Mouse (Mus musculus): ENCODE results near the gene Rreb1.

Rreb1 gene

DNA sequence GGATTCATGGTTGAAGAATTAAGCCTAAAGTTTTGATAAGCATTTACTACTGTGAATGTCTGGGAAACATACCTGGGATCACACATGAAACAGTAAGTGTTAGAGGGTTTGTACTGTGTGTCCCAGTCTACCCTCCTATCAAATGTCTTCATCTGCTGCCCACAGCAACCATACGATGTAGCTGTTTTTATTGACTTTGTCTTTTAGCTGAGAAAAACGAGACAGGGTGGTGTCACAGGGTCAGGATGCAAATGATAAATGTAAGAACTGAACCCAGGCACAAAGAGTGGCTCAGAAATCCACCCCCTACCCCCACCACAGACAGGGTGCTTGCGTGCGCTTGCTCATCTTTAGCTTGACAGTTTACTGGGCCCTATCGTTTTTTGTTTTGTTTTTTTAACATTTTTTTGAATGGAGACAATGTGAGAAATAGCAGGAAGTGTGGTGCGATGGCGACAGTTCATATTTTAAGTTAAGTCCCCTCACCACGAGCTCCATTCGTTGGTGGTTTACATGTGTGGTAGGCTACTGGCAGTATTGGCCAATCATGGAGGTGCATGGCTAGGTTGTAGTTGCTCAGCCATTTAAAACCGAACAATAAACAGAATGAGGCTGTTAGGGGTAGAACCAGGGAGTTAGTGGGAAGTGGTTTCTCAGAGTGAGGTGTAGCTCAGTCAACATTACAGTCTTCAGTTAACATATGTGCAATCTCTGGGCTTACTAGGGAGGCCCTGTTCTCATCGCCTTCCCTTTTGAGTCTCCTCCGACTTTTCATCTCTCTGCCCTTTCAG, 92.1 kb downstream of the Rreb1 start:
- no peak for ATAC-seq (ENCODE audit: insufficient number of reproducible peaks, low FRiP score, low TSS enrichment)

DNA sequence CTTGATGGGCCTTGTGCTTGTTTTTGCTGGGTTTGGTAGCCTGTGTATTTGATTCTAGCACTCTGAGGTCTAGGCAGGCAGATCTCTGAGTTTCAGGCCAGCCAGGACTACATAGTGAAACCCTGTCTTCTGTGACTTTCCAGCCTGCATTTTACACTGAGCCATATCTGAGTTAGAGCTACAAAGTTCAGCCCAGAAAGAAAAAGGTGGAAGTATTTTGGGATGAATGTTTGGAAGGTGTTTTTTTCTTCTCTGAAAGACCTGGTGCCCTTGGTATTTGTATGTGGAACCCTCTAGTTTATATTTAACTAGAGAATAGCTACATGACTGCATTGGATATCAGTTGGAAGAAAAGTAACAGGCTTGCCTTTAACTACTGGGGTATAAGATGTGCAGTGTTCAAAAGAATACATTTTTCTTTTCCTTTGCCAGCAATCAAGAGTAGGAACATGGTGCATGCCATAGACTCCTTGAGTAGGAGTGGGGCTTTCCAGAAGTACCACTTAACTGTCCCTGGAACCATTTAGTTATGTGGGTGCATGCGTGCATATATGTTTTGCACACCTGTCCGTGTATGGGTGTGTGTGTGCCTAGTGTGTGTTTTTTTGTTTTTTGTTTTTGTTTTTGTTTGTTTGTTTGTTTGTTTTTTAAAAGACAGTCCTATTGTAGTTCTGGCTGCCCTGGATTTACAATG, 94.1 kb downstream of the Rreb1 start:
- ATAC-seq (ENCODE audit: insufficient number of reproducible peaks, low FRiP score, low TSS enrichment) = no peak

DNA sequence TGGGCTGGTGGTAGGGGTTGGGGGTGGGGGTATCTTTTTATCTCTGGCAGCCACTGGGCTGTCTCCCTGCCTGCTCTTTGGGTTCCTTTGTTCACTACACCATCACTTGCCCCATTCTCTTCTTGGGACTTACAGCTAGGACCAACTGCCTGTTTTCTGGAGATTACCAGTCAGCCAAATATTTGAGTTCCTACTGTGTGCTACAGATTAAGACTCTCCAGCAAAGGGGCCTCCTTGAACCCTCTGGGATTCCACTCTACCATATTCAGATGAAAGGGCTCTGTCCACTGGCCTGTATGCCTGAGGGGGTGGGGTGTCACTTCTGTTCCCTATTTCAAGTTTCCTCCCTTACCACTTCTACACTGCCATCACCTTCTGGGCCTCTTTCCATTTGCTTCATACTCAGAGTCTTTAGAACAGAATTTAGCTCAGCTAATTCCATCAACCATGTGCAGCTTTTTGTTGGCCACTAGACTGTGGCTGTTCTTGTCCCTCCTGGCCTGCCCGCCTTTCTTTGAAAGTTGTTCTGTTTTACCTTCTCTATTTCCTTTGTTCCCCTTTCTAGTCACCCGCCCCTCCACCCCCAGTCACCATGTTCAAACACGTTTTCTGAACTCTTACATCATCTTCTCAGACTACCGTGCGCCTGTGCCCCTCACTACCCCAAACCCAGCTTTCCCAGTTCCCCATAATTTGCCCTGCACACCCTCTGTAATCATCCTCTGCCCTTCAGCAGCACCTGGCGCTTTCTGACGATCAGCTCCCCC, 95.1 kb downstream of the Rreb1 start:
- no peak for ATAC-seq (ENCODE audit: insufficient number of reproducible peaks, low FRiP score, low TSS enrichment)

DNA sequence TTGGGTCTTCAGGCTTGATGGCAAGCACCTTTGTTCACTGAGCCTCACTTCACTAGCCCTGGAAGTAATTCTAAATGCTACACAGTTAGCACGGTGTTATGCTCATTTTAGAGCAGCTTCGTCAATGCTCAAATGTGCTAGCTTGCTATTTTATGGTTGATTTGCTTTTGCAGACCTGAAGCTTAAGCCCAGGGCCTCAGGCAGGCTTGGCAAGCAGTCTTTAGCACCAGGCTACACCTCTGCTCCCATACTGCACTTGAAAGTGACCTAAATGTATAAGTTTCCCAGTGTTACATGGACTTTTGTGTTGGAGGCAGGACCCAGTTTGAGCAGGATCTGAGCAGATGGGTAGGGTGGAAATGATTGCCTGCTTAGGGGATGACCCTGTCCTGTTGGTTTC, 97.7 kb downstream of the Rreb1 start:
- no peak for ATAC-seq (ENCODE audit: insufficient number of reproducible peaks, low FRiP score, low TSS enrichment)

DNA sequence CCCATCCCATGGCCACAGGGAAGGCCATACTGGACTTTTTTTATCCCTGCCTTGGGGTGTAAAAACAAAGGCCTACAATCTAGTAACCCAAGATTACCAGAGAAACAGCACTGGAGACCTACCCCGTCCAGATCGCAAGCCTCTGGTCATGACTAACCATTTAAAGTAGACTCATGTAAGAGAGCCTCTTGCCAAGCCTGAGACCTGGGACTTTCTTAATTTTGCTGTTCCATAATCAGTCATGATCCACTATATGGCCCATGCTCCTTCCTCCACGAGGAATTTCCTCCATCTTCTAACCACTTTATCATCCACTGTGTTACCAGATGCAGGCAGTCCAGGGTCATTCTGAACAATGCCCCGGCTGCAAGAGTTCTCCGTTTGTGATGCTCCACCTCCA, 98.2 kb downstream of the Rreb1 start:
- no peak for ATAC-seq (ENCODE audit: insufficient number of reproducible peaks, low FRiP score, low TSS enrichment)

DNA sequence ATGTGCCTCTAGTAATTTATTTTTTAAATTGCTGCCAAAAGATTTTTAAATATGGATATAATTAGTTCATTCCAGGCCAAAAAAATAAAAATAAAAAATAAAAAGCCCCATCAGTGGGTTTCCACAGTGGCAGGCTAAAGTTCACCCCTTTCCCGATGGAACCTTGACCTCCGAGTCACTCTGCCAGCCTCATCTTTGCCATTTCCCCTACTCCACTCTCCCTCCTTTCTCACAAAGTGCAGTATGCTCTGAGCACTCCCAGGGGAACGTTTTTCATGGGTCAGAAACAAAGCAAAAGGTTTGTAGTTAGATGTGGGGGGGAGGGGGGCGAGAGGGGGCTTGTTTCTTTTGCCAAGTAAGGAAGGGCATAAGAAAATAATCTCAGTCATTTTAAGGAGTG, 98.6 kb downstream of the Rreb1 start:
- no peak for ATAC-seq (ENCODE audit: insufficient number of reproducible peaks, low FRiP score, low TSS enrichment)

DNA sequence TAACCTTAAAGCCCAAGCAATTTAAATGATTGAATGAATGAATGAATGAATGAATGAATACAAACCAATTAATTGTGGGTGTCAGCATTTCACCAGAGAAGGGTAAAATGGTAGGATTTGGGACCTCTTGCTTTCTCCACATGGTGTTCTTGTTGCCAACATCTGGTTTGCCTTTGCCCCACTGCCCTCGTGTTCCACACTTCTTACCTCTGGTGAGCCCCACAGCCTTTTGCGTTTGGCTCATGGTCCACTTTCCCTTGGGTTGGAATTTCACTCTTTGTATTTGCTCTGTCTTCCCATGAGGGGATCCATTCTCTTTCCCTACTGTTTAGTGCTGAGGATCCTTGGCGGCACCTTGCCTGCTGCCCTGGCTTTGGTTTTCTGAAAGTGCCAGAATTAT, 99.0 kb downstream of the Rreb1 start:
- ATAC-seq (ENCODE audit: insufficient number of reproducible peaks, low FRiP score, low TSS enrichment) = no peak

DNA sequence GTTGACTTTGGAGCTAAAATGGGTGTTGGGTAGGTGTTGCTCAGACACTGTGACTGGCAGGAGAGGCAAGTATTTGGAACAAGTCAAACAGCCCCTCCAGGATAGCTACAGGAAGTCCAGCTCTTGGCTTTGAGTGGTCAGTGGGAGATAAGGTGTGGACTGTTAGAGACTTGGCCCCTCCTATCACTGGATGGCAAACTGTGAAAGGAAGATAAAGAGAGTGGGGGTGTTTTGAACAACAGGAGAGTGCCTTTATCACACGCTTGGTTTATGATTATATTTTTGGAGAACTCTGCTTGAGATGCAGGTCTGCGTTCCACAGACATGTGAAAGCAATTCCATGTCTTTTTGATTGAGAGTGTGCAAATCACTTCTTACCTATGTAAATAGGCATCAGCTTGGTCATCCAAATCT, 100.7 kb downstream of the Rreb1 start:
- no peak for ATAC-seq (ENCODE audit: insufficient number of reproducible peaks, low FRiP score, low TSS enrichment)

DNA sequence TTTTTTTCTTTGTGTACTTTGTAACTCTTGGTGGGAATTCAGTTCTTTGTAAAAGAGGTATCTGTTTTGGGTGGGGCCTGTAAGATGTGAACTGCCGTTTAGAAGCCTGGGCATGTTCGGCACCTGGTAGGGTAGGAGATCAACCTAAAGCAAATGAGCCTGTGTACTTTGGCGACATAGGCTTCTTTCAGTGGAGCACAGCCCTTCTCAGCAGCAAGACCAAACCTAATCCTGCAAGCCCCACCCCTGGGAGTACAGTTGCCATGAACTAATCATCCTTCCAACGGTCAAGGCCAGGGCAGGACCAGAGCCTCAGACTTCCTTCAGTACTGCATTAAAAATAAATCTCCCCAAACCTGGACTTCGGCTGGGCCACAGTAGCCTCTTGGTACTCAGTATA, 101.4 kb downstream of the Rreb1 start:
- ATAC-seq (ENCODE audit: insufficient number of reproducible peaks, low FRiP score, low TSS enrichment) = no peak

DNA sequence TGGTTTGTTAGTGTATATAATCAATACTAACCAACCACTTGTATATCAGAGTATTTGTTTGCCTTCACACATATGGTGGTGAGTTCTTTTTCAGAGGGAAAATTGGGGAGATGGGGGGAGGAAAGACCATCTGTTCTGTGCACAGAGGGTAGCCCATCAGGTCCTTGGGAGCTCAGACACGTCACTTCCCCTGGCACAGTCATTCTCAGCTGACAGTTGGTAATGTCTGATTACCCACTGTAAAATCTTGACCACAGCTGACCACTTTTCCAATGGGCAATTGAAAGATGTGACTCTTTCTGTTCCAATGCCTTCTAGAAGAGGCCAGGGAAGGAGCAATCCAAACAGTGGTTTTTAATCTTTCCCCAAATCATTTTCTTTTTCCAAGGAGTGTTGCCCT, 101.8 kb downstream of the Rreb1 start:
- ATAC-seq (ENCODE audit: insufficient number of reproducible peaks, low FRiP score, low TSS enrichment) = no peak

DNA sequence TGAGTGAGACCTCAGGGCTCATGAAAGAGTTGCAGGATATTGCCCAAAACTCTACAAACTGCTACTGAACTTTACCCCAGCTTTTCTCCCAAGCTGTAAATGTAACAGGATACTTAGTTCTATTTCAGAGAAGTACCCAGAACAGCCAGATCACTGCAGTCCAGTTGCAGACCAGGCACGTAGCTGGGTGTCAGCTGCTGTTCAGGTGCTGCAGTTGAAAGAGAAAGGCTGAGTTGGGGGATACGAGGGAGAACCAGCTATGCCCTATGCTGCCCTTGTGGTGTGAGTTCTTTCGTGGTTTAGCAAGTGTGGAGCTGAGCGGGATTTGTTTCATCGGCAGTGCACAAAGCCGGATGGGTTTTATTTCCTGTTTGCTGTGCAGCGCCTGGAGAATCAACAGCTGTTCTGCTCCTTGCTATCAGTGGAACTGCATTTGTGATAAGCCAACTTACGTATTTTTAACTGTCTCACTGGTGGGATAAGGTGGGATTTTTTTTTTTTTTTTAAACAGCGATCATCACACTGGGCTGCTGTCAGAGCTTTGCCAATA, 102.5 kb downstream of the Rreb1 start:
- no peak for ATAC-seq (ENCODE audit: insufficient number of reproducible peaks, low FRiP score, low TSS enrichment)

DNA sequence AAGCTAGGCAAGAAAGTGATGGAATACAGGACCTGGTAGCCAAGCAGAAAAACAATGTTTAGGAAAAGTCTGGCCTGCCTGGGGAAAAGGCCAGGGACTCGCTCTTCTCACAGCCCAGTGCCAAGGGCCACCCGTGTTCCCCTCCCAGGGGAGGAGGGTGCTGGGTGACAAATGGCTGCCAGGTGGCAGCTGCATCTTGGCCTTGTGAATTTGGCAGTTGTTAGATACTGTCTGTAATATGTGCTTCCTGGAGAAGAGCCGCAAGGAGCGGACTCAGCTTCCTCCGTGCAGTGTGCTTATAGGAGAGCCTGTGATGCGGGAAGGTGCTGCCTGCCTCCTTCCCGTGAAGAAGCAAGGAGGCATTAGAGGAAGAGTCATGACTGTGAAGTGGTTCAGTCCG, 104.3 kb downstream of the Rreb1 start:
- ATAC-seq (ENCODE audit: insufficient number of reproducible peaks, low FRiP score, low TSS enrichment) = no peak

DNA sequence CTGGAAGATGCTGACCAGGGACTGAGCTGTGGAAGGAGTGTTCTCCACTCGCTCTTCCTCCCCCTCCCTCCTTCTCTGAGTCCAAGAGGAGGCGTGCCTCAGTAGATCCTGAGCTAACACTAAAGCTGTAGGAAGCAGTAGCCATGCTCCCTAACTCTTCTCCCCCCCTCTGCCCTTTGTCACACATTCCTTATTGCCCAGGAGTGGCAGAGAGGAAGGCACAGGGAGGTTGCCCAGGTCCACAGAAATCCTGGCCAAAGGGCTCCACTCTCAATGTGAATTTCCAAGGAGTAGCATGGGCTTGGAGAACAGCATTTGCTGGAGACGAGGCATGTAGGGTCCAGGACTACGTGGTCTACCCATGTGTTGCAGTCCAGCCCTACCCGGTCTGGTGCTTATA, 104.8 kb downstream of the Rreb1 start:
- ATAC-seq (ENCODE audit: insufficient number of reproducible peaks, low FRiP score, low TSS enrichment) = no peak

DNA sequence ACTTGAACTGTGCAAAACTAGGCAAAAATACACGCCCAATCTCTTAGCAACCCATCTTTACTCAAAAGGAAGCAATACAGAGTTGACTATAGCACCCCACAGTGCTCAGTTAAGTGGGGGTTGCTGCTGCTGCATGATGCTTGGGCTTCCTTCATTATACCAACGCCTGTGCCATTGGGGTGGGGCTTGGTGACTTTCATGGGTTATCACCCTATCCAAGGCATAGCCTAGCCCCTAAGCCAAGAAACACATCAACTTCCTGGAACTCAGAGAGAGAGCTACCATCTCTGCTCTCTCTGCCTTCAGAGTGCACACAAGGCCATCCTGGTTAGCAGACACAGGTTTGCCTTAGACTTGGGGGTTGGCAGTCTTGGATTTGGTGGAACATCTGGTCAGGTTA, 107.2 kb downstream of the Rreb1 start:
- no peak for ATAC-seq (ENCODE audit: insufficient number of reproducible peaks, low FRiP score, low TSS enrichment)

DNA sequence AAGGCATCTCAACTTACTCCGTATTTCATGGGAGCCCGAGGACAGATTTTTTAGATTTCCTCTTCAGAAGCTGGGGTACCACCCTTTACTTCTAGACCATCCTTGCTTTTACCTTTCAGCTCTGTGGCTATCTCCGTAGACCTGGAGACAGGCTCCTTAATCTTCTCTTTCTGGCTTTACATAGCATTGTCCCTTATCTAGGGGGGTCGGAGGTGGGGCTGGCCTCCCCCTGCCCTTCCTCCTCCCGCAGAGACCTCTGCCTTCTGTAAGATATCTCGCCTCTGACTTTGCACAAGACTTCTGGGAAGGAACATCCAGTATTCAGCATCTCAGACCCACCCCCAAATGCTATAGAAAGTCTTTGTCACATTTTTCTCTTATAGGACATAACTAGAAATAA, 107.8 kb downstream of the Rreb1 start:
- no peak for ATAC-seq (ENCODE audit: insufficient number of reproducible peaks, low FRiP score, low TSS enrichment)

DNA sequence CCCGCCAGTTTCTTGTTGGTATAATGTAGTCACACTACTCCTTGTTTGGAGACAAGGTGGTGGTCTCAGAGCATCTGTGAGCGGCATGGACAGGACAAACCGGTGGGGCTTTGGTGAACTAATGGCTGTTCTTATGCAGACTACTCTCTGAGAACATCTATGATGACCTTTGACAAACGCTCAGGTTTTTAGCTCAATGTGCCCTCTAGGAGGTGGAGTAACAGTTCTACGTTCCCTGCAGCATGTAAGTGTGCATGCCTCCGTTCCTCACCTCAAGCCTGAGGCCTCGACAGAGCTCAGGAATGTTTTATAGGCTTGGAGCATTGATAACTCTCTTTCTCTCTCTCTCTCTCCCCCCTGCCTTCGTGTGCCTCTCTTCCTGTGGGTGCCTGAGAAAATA, 116.6 kb downstream of the Rreb1 start:
- ATAC-seq (ENCODE audit: insufficient number of reproducible peaks, low FRiP score, low TSS enrichment) = no peak

DNA sequence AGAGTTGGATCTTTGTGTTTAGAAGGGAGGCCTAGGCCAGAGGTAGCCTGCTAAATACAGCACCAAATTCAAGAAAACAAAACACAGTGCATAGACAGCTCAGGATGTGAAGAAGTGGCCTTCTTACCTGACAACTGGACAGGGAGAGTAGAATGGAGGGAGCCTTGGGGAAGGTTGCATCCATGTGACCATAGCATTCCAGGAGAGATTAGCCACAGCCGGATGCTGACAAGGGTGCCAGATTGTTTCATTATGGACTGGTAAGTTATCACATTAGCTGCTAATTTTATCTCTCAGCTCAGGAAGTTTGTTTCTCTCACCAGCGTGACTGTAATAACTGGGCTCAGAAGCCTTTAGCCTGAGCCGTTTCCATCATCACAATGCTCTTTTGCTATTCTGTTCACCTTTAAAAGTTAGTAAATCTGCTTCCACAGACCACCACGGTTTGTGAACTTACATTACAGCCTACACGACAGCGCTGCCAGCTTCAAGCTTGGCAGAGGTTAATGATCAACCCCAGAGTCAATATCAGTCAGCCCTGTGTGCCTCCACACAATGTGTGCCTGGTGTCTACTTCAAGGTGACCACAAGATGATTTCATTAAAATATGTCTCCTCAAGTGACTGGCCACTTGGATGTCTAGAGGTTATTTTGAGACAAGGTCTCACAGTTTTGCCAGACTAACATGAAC, 117.5 kb downstream of the Rreb1 start:
- ATAC-seq (ENCODE audit: insufficient number of reproducible peaks, low FRiP score, low TSS enrichment) = no peak

DNA sequence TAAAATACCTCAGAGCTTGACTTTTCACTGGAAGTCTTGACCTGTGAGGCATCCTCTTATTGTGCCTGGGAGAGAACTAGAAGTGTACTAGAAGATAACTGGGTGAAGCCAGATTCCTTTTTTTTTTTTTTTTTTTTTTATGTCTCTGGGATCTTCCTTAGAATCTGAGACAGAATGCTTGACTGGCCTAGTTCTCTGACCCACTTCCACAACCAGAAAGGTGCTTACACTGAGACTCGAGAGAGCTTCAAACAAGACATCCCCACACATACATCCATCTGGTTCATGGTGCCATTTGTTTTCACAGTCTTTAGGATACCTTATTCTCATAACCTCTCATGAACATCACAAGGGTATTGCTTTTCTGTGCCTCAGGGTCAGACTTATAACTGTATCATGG, 118.2 kb downstream of the Rreb1 start:
- ATAC-seq (ENCODE audit: insufficient number of reproducible peaks, low FRiP score, low TSS enrichment) = no peak

DNA sequence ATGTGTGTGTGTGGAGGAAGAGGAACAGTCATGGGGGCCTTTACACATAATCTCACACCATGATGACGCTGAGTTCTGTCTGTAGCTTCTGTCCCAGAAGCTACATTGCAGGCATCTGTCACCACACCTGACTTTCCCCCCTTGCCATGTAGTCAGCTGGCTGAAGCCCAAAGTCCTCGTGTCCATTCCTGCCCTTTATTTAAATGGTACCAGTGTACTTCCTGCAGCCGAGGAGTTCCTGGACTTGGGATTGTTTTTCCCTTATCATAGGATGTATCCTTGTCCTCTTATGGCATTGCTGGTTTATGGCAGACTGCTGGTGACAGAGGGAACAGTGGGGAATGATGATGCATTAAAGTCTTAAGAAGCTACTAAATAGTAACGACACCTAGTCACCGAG, 120.6 kb downstream of the Rreb1 start:
- no peak for ATAC-seq (ENCODE audit: insufficient number of reproducible peaks, low FRiP score, low TSS enrichment)

DNA sequence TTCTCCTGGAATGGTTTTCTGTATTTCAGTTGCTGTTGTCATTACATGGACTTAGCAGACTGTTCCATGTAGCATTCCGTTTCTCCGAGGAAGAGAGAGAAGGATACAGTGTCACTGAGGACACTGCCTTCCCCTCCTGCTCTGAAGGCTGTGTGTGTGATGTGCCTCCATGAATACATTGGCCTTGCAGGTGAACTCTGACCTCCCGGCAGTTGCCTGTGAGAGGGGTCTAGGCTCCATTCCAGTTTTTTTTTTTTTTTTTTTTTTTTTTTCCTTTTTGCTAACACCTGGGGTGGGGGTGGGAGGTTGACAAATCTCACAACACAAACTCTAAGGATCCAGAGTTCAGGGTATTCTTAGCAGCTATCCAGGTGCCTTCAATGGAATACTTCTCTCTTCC, 124.8 kb downstream of the Rreb1 start:
- no peak for ATAC-seq (ENCODE audit: insufficient number of reproducible peaks, low FRiP score, low TSS enrichment)

DNA sequence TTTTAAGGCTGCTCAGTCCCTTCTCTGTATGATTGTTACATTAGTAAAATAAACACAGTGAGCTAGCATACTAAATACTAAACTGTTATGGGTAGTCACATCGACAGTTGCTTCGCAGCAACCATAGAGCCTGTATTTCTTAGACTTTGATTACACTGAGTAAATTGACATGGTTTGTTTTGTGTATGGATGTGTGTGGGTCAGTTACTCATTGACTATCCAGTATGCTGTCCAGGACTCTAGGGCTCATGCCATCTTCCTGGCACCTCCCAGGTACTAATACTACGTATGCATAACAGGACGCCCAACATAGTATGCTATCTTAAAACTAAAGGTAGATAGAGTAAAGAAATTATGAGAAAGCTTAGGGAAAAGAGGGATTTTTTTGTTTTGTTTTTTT, 125.3 kb downstream of the Rreb1 start:
- no peak for ATAC-seq (ENCODE audit: insufficient number of reproducible peaks, low FRiP score, low TSS enrichment)

Measured in cerebellum, adult (tissue).